Mouse (Mus musculus): Measurements from ENCODE around the gene Ube2cbp. TPM values are rescaled to one million over a fixed set of nuclear protein-coding genes. Genes with fewer than 3 reads are reported as not detected.

Gene Ube2cbp
- polyA plus RNA-seq, 1 experiment from 2014 or later = 5.4 TPM

GRCm38 (mm10) chr9:86280461-86281146, 184.1 kb downstream of the Ube2cbp start:
- Histone ChIP-seq H3K36me3 (no peaks in the 10 kb centered on the region), H3K9ac (no peak overlapping the region), H3K4me3 (no peak overlapping the region), H3K9me3 (no peaks in the 10 kb centered on the region), H3K4me2 (replicated peaks) (no peak overlapping the region), H3K27ac (no peak overlapping the region), H3K27me3 (no peaks in the 10 kb centered on the region), H3K4me1 (no peaks in the 10 kb centered on the region)
- ATAC-seq (ENCODE audit: insufficient number of reproducible peaks, insufficient read depth, low FRiP score, low TSS enrichment) = no peak
- WGBS = 86% methylated on average over 10 of the region's 10 CpGs

GRCm38 (mm10) chr9:86269541-86269940, 195.2 kb downstream of the Ube2cbp start:
- H3K27ac ChIP-seq = no peak overlapping the region
- H3K9ac ChIP-seq = no peak overlapping the region
- no peaks in the 10 kb centered on the region for H3K36me3 ChIP-seq
- no peaks in the 10 kb centered on the region for H3K27me3 ChIP-seq
- 85% methylated on average over 5 of the region's 5 CpGs for WGBS
- no peak overlapping the region for H3K4me2 ChIP-seq (replicated peaks)
- no peak for ATAC-seq (ENCODE audit: insufficient number of reproducible peaks, insufficient read depth, low FRiP score, low TSS enrichment)
- H3K4me1 ChIP-seq = no peaks in the 10 kb centered on the region
- H3K4me3 ChIP-seq = no peak overlapping the region
- H3K9me3 ChIP-seq = no peaks in the 10 kb centered on the region

- Histone ChIP-seq H3K9ac (no peak overlapping the region), H3K36me3 (no peaks in the 10 kb centered on the region), H3K27ac (no peak overlapping the region), H3K27me3 (no peaks in the 10 kb centered on the region), H3K9me3 (no peaks in the 10 kb centered on the region), H3K4me2 (replicated peaks) (no peak overlapping the region), H3K4me3 (no peak overlapping the region), H3K4me1 (no peaks in the 10 kb centered on the region)
- ATAC-seq (ENCODE audit: insufficient number of reproducible peaks, insufficient read depth, low FRiP score, low TSS enrichment) = no peak
- 66% methylated on average over 2 of the region's 2 CpGs for WGBS
Observed at GRCm38 (mm10) chr9:86266658-86267057, 198.1 kb downstream of the Ube2cbp start.

Other genes with a start within 250 kb of the Ube2cbp start
- 15.3 and 16.5 TPM in 2 replicates for gene Dop1a, start 2.2 kb upstream of the Ube2cbp start, polyA plus RNA-seq (2016; fragmentation: Nextera tagmentation; extraction: Ambion mirVana)
- 37.2 and 38.1 TPM in 2 replicates for gene Pgm3, start 106.9 kb upstream of the Ube2cbp start, polyA plus RNA-seq (2016; fragmentation: Nextera tagmentation; extraction: Ambion mirVana)
- gene Rwdd2a, start 107.0 kb upstream of the Ube2cbp start, polyA plus RNA-seq (2016; fragmentation: Nextera tagmentation; extraction: Ambion mirVana) = 2.3 and 4.3 TPM in 2 replicates
- gene Me1, start 231.0 kb upstream of the Ube2cbp start, polyA plus RNA-seq (2016; fragmentation: Nextera tagmentation; extraction: Ambion mirVana) = 15.2 and 17.8 TPM in 2 replicates

Measured in embryonic facial prominence, embryonic 12.5 days (tissue).